Mouse (Mus musculus): ENCODE results near the gene Pln. TPM values are rescaled to one million over a fixed set of nuclear protein-coding genes. Genes with fewer than 3 reads are reported as not detected.

Gene Pln
- polyA plus RNA-seq, 1 experiment from 2014 or later: 0.86 TPM

GRCm38 (mm10) chr10:53342166-53342728, 4.8 kb downstream of the Pln start:
- 91% methylated on average over 9 of the region's 9 CpGs for WGBS

GRCm38 (mm10) chr10:53343384-53343783, 5.9 kb downstream of the Pln start:
- H3K27me3 ChIP-seq (replicated peaks): no peaks in the 10 kb centered on the region
- no peak overlapping the region for H3K4me3 ChIP-seq
- no peaks in the 10 kb centered on the region for H3K36me3 ChIP-seq (replicated peaks)
- WGBS: 81% methylated on average over 6 of the region's 6 CpGs
- no peak for ATAC-seq (replicated peaks)
- no peak overlapping the region for H3K27ac ChIP-seq
- H3K9ac ChIP-seq: no peak overlapping the region
- H3K4me2 ChIP-seq: no peak overlapping the region
- H3K9me3 ChIP-seq: no peaks in the 10 kb centered on the region
- peaks cover under 1% of the 10 kb centered on the region; the same call in 1 of the 2 replicates for H3K4me1 ChIP-seq

More at GRCm38 (mm10) chr10:53342166-53342728, 4.8 kb downstream of the Pln start:
- H3K4me1 ChIP-seq: no peaks in the 10 kb centered on the region
- H3K9me3 ChIP-seq: no peaks in the 10 kb centered on the region
- no peak overlapping the region for H3K9ac ChIP-seq
- no peak overlapping the region for H3K27ac ChIP-seq
- no peaks in the 10 kb centered on the region for H3K27me3 ChIP-seq (replicated peaks)
- no peaks in the 10 kb centered on the region for H3K36me3 ChIP-seq (replicated peaks)
- no peak overlapping the region for H3K4me3 ChIP-seq
- ATAC-seq (replicated peaks): no peak
- H3K4me2 ChIP-seq: no peak overlapping the region

- H3K4me3 ChIP-seq: no peak overlapping the region
- H3K9me3 ChIP-seq: no peaks in the 10 kb centered on the region
- H3K27ac ChIP-seq: no peak overlapping the region
- ATAC-seq (replicated peaks): no peak
- no peak overlapping the region for H3K4me2 ChIP-seq
- no peak overlapping the region for H3K9ac ChIP-seq
- H3K36me3 ChIP-seq (replicated peaks): no peaks in the 10 kb centered on the region
- WGBS: 66% methylated on average over 10 of the region's 10 CpGs
- no peaks in the 10 kb centered on the region for H3K27me3 ChIP-seq (replicated peaks)
- peaks cover 3% of the 10 kb centered on the region; the same call in 1 of the 2 replicates for H3K4me1 ChIP-seq
Measured at GRCm38 (mm10) chr10:53343865-53344264, 6.4 kb downstream of the Pln start.

- 92% methylated on average over 4 of the region's 4 CpGs for WGBS
- peaks cover 3% of the 10 kb centered on the region; the same call in 1 of the 2 replicates for H3K4me1 ChIP-seq
- H3K9ac ChIP-seq: no peak overlapping the region
- H3K36me3 ChIP-seq (replicated peaks): no peaks in the 10 kb centered on the region
- no peak overlapping the region for H3K27ac ChIP-seq
- H3K4me3 ChIP-seq: no peak overlapping the region
- no peaks in the 10 kb centered on the region for H3K9me3 ChIP-seq
- no peak overlapping the region for H3K4me2 ChIP-seq
- no peak for ATAC-seq (replicated peaks)
- H3K27me3 ChIP-seq (replicated peaks): no peaks in the 10 kb centered on the region
Measured at GRCm38 (mm10) chr10:53345508-53345907, 8.0 kb downstream of the Pln start.

GRCm38 (mm10) chr10:53346506-53346905, 9.0 kb downstream of the Pln start:
- no peak for ATAC-seq (replicated peaks)
- H3K9ac ChIP-seq: no peak overlapping the region
- no peak overlapping the region for H3K4me3 ChIP-seq
- no peak overlapping the region for H3K27ac ChIP-seq
- no peak overlapping the region for H3K4me2 ChIP-seq
- H3K36me3 ChIP-seq (replicated peaks): no peaks in the 10 kb centered on the region
- no peaks in the 10 kb centered on the region for H3K9me3 ChIP-seq
- H3K27me3 ChIP-seq (replicated peaks): no peaks in the 10 kb centered on the region
- peaks cover 3% of the 10 kb centered on the region; the same call in 1 of the 2 replicates for H3K4me1 ChIP-seq
- 47% methylated on average over 3 of the region's 3 CpGs for WGBS

- Histone ChIP-seq H3K4me2 (no peak overlapping the region), H3K9ac (no peak overlapping the region), H3K4me3 (no peak overlapping the region), H3K36me3 (replicated peaks) (no peaks in the 10 kb centered on the region), H3K27ac (no peak overlapping the region), H3K9me3 (no peaks in the 10 kb centered on the region), H3K4me1 (peaks cover 3% of the 10 kb centered on the region; the same call in 1 of the 2 replicates), H3K27me3 (replicated peaks) (no peaks in the 10 kb centered on the region)
- WGBS: 83% methylated on average over 5 of the region's 5 CpGs
- no peak for ATAC-seq (replicated peaks)
Measured at GRCm38 (mm10) chr10:53346916-53347315, 9.4 kb downstream of the Pln start.

GRCm38 (mm10) chr10:53347787-53348755, 10.6 kb downstream of the Pln start:
- no peaks in the 10 kb centered on the region for H3K36me3 ChIP-seq (replicated peaks)
- no peak overlapping the region for H3K4me2 ChIP-seq
- H3K9ac ChIP-seq: no peak overlapping the region
- peak; percentile 90 for ATAC-seq (replicated peaks)
- H3K27ac ChIP-seq: no peak overlapping the region
- H3K4me3 ChIP-seq: no peak overlapping the region
- H3K27me3 ChIP-seq (replicated peaks): no peaks in the 10 kb centered on the region
- peaks cover 3% of the 10 kb centered on the region; the same call in 1 of the 2 replicates for H3K4me1 ChIP-seq
- 56% methylated on average over 10 of the region's 10 CpGs for WGBS
- H3K9me3 ChIP-seq: no peaks in the 10 kb centered on the region

- Histone ChIP-seq H3K27ac (no peak overlapping the region), H3K4me2 (no peak overlapping the region), H3K36me3 (replicated peaks) (no peaks in the 10 kb centered on the region), H3K27me3 (replicated peaks) (no peaks in the 10 kb centered on the region), H3K4me1 (peaks cover 3% of the 10 kb centered on the region; the same call in 1 of the 2 replicates), H3K4me3 (no peak overlapping the region), H3K9me3 (no peaks in the 10 kb centered on the region), H3K9ac (no peak overlapping the region)
- WGBS: 88% methylated on average over 1 of the region's 1 CpGs
- no peak for ATAC-seq (replicated peaks)
Measured at GRCm38 (mm10) chr10:53349254-53349653, 11.8 kb downstream of the Pln start.

- H3K9me3 ChIP-seq: no peaks in the 10 kb centered on the region
- no peak overlapping the region for H3K4me3 ChIP-seq
- no peak for ATAC-seq (replicated peaks)
- WGBS: 87% methylated on average over 3 of the region's 3 CpGs
- H3K9ac ChIP-seq: no peak overlapping the region
- H3K36me3 ChIP-seq (replicated peaks): peaks cover 4% of the 10 kb centered on the region; the same call in 1 of the 2 replicates
- H3K4me2 ChIP-seq: no peak overlapping the region
- no peaks in the 10 kb centered on the region for H3K27me3 ChIP-seq (replicated peaks)
- H3K4me1 ChIP-seq: no peaks in the 10 kb centered on the region
- no peak overlapping the region for H3K27ac ChIP-seq
Measured at GRCm38 (mm10) chr10:53353665-53354064, 16.2 kb downstream of the Pln start.

GRCm38 (mm10) chr10:53359016-53359415, 21.5 kb downstream of the Pln start:
- H3K9me3 ChIP-seq: no peaks in the 10 kb centered on the region
- H3K4me1 ChIP-seq: no peaks in the 10 kb centered on the region
- no peaks in the 10 kb centered on the region for H3K27me3 ChIP-seq (replicated peaks)
- WGBS: 91% methylated on average over 3 of the region's 3 CpGs
- no peak overlapping the region for H3K27ac ChIP-seq
- H3K4me2 ChIP-seq: no peak overlapping the region
- ATAC-seq (replicated peaks): no peak
- H3K36me3 ChIP-seq (replicated peaks): peaks cover 4% of the 10 kb centered on the region; the same call in 1 of the 2 replicates
- H3K9ac ChIP-seq: no peak overlapping the region
- no peak overlapping the region for H3K4me3 ChIP-seq

GRCm38 (mm10) chr10:53364311-53364710, 26.8 kb downstream of the Pln start:
- H3K4me3 ChIP-seq: no peak overlapping the region
- ATAC-seq (replicated peaks): no peak
- no peaks in the 10 kb centered on the region for H3K9me3 ChIP-seq
- H3K4me2 ChIP-seq: no peak overlapping the region
- no peaks in the 10 kb centered on the region for H3K36me3 ChIP-seq (replicated peaks)
- no peak overlapping the region for H3K27ac ChIP-seq
- H3K27me3 ChIP-seq (replicated peaks): no peaks in the 10 kb centered on the region
- no peaks in the 10 kb centered on the region for H3K4me1 ChIP-seq
- H3K9ac ChIP-seq: no peak overlapping the region

GRCm38 (mm10) chr10:53367265-53367664, 29.8 kb downstream of the Pln start:
- Histone ChIP-seq H3K9ac (no peak overlapping the region), H3K4me1 (no peaks in the 10 kb centered on the region), H3K27ac (no peak overlapping the region), H3K9me3 (no peaks in the 10 kb centered on the region), H3K4me3 (no peak overlapping the region), H3K4me2 (no peak overlapping the region), H3K36me3 (replicated peaks) (no peaks in the 10 kb centered on the region), H3K27me3 (replicated peaks) (no peaks in the 10 kb centered on the region)
- ATAC-seq (replicated peaks): no peak
- WGBS: 97% methylated on average over 2 of the region's 2 CpGs

Data from midbrain, embryonic 15.5 days (tissue).